Mouse (Mus musculus) forebrain, embryonic 12.5 days (tissue): ENCODE data around the gene Hist1h3e. TPM values are rescaled to one million over a fixed set of nuclear protein-coding genes. Genes with fewer than 3 reads are reported as not detected.
"Not testable (repeated sequence)": the region's sequence is repeated elsewhere in the genome, so short reads cannot be mapped to it uniquely, and the experiment has no call there.

ENCODE experiments used
- ATAC-seq: fragments of 200-750 bp; cut with Nextera tagmentation; 2 replicates; pipeline ENCODE4 v1.8.0; 2017; ENCODE audit warnings: moderate TSS enrichment; ENCODE audit not compliant: low FRiP score
- H3K27ac ChIP-seq: fragments of 300-500 bp; sonication (generic); 2 replicates; pipeline ENCODE4 v1.5.1; 2016; ENCODE audit warnings: mild to moderate bottlenecking
- H3K27me3 ChIP-seq: fragments of 300-500 bp; sonication (generic); 2 replicates; pipeline ENCODE4 v1.6.1; 2016; ENCODE audit warnings: mild to moderate bottlenecking
- H3K36me3 ChIP-seq: fragments of 300-500 bp; sonication (generic); replicated peaks from 2 replicates; pipeline ENCODE4 v1.6.1; 2016; ENCODE audit warnings: mild to moderate bottlenecking
- H3K4me1 ChIP-seq: fragments of 300-500 bp; sonication (generic); 2 replicates; pipeline ENCODE4 v1.6.1; 2016
- H3K4me2 ChIP-seq: fragments of 300-500 bp; sonication (generic); 2 replicates; pipeline ENCODE4 v1.6.1; 2016; ENCODE audit warnings: mild to moderate bottlenecking, moderate library complexity
- H3K4me3 ChIP-seq: fragments of 300-500 bp; sonication (generic); replicated peaks from 2 replicates; pipeline ENCODE4 v1.5.1; 2016; ENCODE audit warnings: mild to moderate bottlenecking
- H3K9ac ChIP-seq: fragments of 300-500 bp; sonication (generic); 2 replicates; pipeline ENCODE4 v1.6.1; 2016; ENCODE audit warnings: mild to moderate bottlenecking
- H3K9me3 ChIP-seq: fragments of 300-500 bp; sonication (generic); 2 replicates; pipeline ENCODE4 v1.6.1; 2016
- WGBS: fragments of 180-500 bp; shearing (Covaris S2); methylation state at CpG from one replicate; pipeline ENCODE4 v1.1.7; 2016; 5-methylcytosine and 5-hydroxymethylcytosine counted together
- polyA plus RNA-seq: library from polyadenylated mRNA; unstranded; fragments of >200 nt; fragmentation: Nextera tagmentation; extraction: Ambion mirVana; gene quantifications from 2 replicates; pipeline ENCODE4 v1.2.1, GENCODE M21; 2016

Hist1h3e gene
- polyA plus RNA-seq = 5.7 and 7.6 TPM in 2 replicates

GRCm38 (mm10) chr13:23561883-23562659 lies at the start of gene Hist1h3e:
Gene Hist1h3e, minus strand, starts transcription at chr13:23562369.
- WGBS = under 1% methylated on average over 48 of the region's 67 CpGs
- Histone ChIP-seq H3K4me3 (peak within 1 kb of the TSS; percentile 44), H3K4me2 (peak within 1 kb of the TSS; percentile 64), H3K27ac (peak within 1 kb of the TSS; percentile 99), H3K9ac (peak within 1 kb of the TSS; percentile 63)
- not testable (repeated sequence) for H3K9me3 ChIP-seq, H3K27me3 ChIP-seq, H3K4me1 ChIP-seq, H3K36me3 ChIP-seq
- peak; percentile 98 for ATAC-seq

- Histone ChIP-seq H3K4me3 (no peak overlapping the region), H3K9me3 (no peaks in the 10 kb centered on the region), H3K4me2 (no peak overlapping the region), H3K27me3 (no peaks in the 10 kb centered on the region), H3K9ac (no peak overlapping the region), H3K27ac (no peak overlapping the region), H3K4me1 (no peaks in the 10 kb centered on the region), H3K36me3 (no peaks in the 10 kb centered on the region)
- WGBS = 89% methylated on average over 3 of the region's 3 CpGs
- ATAC-seq = no peak
These were observed 49.5 kb upstream of the Hist1h3e start for GRCm38 (mm10) chr13:23611638-23612037.

GRCm38 (mm10) chr13:23610393-23610792 lies 48.2 kb upstream of the Hist1h3e start:
- no peak overlapping the region for H3K4me2 ChIP-seq
- H3K27me3 ChIP-seq = no peaks in the 10 kb centered on the region
- no peaks in the 10 kb centered on the region for H3K36me3 ChIP-seq
- no peak overlapping the region for H3K27ac ChIP-seq
- 73% methylated on average over 2 of the region's 2 CpGs for WGBS
- H3K4me1 ChIP-seq = no peaks in the 10 kb centered on the region
- H3K4me3 ChIP-seq = no peak overlapping the region
- H3K9me3 ChIP-seq = no peaks in the 10 kb centered on the region
- no peak for ATAC-seq
- H3K9ac ChIP-seq = no peak overlapping the region

GRCm38 (mm10) chr13:23609844-23610243 lies 47.7 kb upstream of the Hist1h3e start:
- H3K4me1 ChIP-seq = no peaks in the 10 kb centered on the region
- no peaks in the 10 kb centered on the region for H3K9me3 ChIP-seq
- H3K27ac ChIP-seq = no peak overlapping the region
- H3K36me3 ChIP-seq = no peaks in the 10 kb centered on the region
- H3K9ac ChIP-seq = no peak overlapping the region
- no peak overlapping the region for H3K4me3 ChIP-seq
- H3K27me3 ChIP-seq = no peaks in the 10 kb centered on the region
- no peak for ATAC-seq
- H3K4me2 ChIP-seq = no peak overlapping the region

- H3K9me3 ChIP-seq = no peaks in the 10 kb centered on the region
- no peaks in the 10 kb centered on the region for H3K36me3 ChIP-seq
- no peak overlapping the region for H3K9ac ChIP-seq
- H3K27ac ChIP-seq = no peak overlapping the region
- H3K4me2 ChIP-seq = no peak overlapping the region
- H3K27me3 ChIP-seq = no peaks in the 10 kb centered on the region
- ATAC-seq = no peak
- H3K4me1 ChIP-seq = no peaks in the 10 kb centered on the region
- WGBS = 91% methylated on average over 4 of the region's 4 CpGs
- H3K4me3 ChIP-seq = no peak overlapping the region
These were observed 47.0 kb upstream of the Hist1h3e start for GRCm38 (mm10) chr13:23609209-23609608.

GRCm38 (mm10) chr13:23605052-23605451 lies 42.9 kb upstream of the Hist1h3e start:
- Histone ChIP-seq H3K27me3 (no peaks in the 10 kb centered on the region), H3K4me2 (no peak overlapping the region), H3K9me3 (no peaks in the 10 kb centered on the region), H3K36me3 (no peaks in the 10 kb centered on the region), H3K4me3 (no peak overlapping the region), H3K27ac (no peak overlapping the region), H3K9ac (no peak overlapping the region), H3K4me1 (no peaks in the 10 kb centered on the region)
- 94% methylated on average over 3 of the region's 3 CpGs for WGBS
- no peak for ATAC-seq

- Histone ChIP-seq H3K36me3 (no peaks in the 10 kb centered on the region), H3K27ac (no peak overlapping the region), H3K9ac (no peak overlapping the region), H3K4me2 (no peak overlapping the region), H3K4me1 (no peaks in the 10 kb centered on the region), H3K9me3 (no peaks in the 10 kb centered on the region), H3K4me3 (no peak overlapping the region), H3K27me3 (no peaks in the 10 kb centered on the region)
- no peak for ATAC-seq
- WGBS = 89% methylated on average over 3 of the region's 3 CpGs
These were observed 42.3 kb upstream of the Hist1h3e start for GRCm38 (mm10) chr13:23604452-23604851.

- 88% methylated on average over 7 of the region's 7 CpGs for WGBS
- no peak for ATAC-seq
- H3K27me3 ChIP-seq = no peaks in the 10 kb centered on the region
These were observed 41.1 kb upstream of the Hist1h3e start for GRCm38 (mm10) chr13:23603182-23603699.

GRCm38 (mm10) chr13:23597957-23598356 lies 35.8 kb upstream of the Hist1h3e start:
- Histone ChIP-seq H3K9ac (no peak overlapping the region), H3K27ac (no peak overlapping the region), H3K4me3 (no peak overlapping the region), H3K4me1 (no peaks in the 10 kb centered on the region), H3K27me3 (no peaks in the 10 kb centered on the region), H3K4me2 (no peak overlapping the region), H3K36me3 (no peaks in the 10 kb centered on the region), H3K9me3 (no peaks in the 10 kb centered on the region)
- peak; percentile 53; the same call in 1 of the 2 replicates for ATAC-seq
- 8% methylated on average over 9 of the region's 9 CpGs for WGBS

More at GRCm38 (mm10) chr13:23603182-23603699, 41.1 kb upstream of the Hist1h3e start:
- no peak overlapping the region for H3K9ac ChIP-seq
- no peaks in the 10 kb centered on the region for H3K4me1 ChIP-seq
- no peak overlapping the region for H3K4me2 ChIP-seq
- no peaks in the 10 kb centered on the region for H3K36me3 ChIP-seq
- no peaks in the 10 kb centered on the region for H3K9me3 ChIP-seq
- H3K27ac ChIP-seq = no peak overlapping the region
- no peak overlapping the region for H3K4me3 ChIP-seq

- no peaks in the 10 kb centered on the region for H3K27me3 ChIP-seq
- 86% methylated on average over 7 of the region's 7 CpGs for WGBS
- ATAC-seq = no peak
- H3K4me1 ChIP-seq = no peaks in the 10 kb centered on the region
- no peak overlapping the region for H3K9ac ChIP-seq
- no peaks in the 10 kb centered on the region for H3K9me3 ChIP-seq
- no peaks in the 10 kb centered on the region for H3K36me3 ChIP-seq
- no peak overlapping the region for H3K4me3 ChIP-seq
- H3K4me2 ChIP-seq = no peak overlapping the region
- H3K27ac ChIP-seq = no peak overlapping the region
These were observed 33.6 kb upstream of the Hist1h3e start for GRCm38 (mm10) chr13:23595622-23596372.

- no peak for ATAC-seq
- Histone ChIP-seq H3K4me1 (no peaks in the 10 kb centered on the region), H3K9me3 (no peaks in the 10 kb centered on the region), H3K9ac (no peak overlapping the region), H3K4me2 (no peak overlapping the region), H3K27me3 (no peaks in the 10 kb centered on the region), H3K4me3 (no peak overlapping the region), H3K27ac (no peak overlapping the region), H3K36me3 (no peaks in the 10 kb centered on the region)
- WGBS = 84% methylated on average over 2 of the region's 2 CpGs
These were observed 33.0 kb upstream of the Hist1h3e start for GRCm38 (mm10) chr13:23595185-23595584.

- H3K9ac ChIP-seq = no peak overlapping the region
- no peaks in the 10 kb centered on the region for H3K36me3 ChIP-seq
- 79% methylated on average over 5 of the region's 5 CpGs for WGBS
- no peak overlapping the region for H3K4me3 ChIP-seq
- H3K27me3 ChIP-seq = no peaks in the 10 kb centered on the region
- no peaks in the 10 kb centered on the region for H3K4me1 ChIP-seq
- H3K9me3 ChIP-seq = no peaks in the 10 kb centered on the region
- no peak for ATAC-seq
- H3K27ac ChIP-seq = no peak overlapping the region
- no peak overlapping the region for H3K4me2 ChIP-seq
These were observed 31.0 kb upstream of the Hist1h3e start for GRCm38 (mm10) chr13:23593051-23593770.
